Mouse (Mus musculus) layer of hippocampus, adult 11-12 months (tissue): ENCODE results near the gene Irf8.
"Not testable (repeated sequence)": the region's sequence is repeated elsewhere in the genome, so short reads cannot be mapped to it uniquely, and the experiment has no call there.

Experiments used
- DNase-seq: peaks from one replicate; pipeline ENCODE4 v3.0.0; 2022; ENCODE audit warnings: low spot score

The Irf8 gene

DNA sequence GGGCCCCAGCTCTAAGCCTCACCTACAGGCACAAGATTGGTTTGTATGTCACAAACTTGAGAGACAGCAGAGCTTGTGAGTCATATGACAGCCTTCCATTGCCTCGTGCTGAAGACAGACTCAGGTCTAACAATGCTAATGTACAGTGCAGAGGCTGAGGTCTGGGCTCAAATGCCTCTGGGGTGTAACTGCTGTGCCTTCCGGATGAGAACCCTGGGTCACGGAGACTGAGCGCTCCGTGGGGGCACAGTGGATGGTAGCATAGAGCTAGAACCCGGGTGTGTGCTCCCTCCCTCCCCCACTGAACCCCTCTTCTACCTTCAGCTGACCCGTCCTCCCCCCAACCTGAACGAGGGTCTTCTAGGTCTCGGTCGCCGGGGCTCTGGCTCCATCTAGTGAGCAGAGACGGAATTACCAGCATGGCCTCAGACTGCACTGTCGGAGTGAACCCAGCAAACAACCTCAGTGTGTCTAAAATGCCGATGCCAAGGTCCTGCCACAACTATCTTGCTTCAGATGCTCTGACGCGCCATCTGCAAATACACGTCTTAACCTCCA is 64.2 kb downstream of the Irf8 start:
- DNase-seq: peak; percentile 37

DNA sequence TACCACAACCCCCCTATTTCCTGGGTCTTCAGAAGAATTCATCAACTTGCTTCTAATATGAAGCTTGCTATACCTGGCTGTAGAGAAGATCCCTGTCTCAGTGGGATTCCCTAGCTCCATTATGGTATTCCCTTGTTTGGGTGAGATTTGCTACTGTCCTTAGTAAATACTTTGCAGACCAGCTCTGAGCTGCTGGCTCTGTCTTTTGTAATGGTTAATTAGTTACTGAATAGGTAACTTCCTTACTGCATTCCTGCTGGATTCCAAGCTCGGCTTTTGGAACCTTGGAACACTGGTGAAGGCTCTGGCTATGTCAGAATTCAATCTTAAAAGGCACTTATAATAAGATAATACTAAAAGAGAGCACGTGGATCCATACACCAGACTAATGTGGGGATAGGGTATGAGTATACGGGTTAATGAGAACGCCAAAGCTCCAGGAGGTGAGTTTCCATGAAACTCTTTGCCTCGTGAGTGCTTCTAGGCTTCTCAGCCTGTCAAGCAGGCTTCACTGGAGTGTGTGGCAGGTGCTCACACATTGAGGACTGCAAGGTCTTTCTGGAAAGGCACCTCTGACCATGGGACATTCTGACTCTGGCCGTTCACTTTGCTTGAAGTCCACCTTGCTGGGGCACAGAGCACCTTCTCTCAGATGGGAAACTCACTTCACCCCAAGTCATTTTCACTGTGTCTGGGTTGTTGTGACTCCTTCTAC is 67.7 kb downstream of the Irf8 start:
- not testable (repeated sequence) for DNase-seq

DNA sequence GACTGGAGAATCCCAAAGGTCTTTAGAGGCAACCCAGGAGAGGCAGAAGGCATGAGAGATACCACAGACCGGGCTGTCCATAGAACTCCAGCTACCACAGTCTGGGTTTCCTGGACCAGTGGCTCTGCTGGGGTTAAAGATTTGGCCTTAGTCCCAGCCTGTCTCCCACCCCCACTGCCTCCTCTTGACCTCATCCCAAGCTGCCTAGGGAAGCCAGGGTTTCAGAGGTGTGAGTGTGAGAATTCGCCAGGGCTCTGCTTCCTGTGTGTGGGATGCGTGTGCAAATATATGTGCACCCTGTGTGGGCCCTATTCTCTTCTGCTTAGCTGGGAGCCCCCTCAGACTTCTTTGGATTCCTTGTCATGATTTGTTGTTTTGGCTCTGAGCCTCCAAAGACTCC is 68.6 kb downstream of the Irf8 start:
- no peak for DNase-seq
